Mouse (Mus musculus): ENCODE results near the gene Prr23a3. TPM values are rescaled to one million over a fixed set of nuclear protein-coding genes. Genes with fewer than 3 reads are reported as not detected.

Gene Prr23a3
- polyA plus RNA-seq, 1 experiment from 2014 or later, result not detected

GRCm38 (mm10) chr9:98863463-98863862 lies 1.1 kb upstream of the Prr23a3 start:
- peak; percentile 66 for TF ChIP-seq CTCF (IDR thresholded peaks at IDR 0.05)
- ChIA-PET CTCF (interaction anchor here (0.8 to 1.3 kb wide), 2 partner anchors 218 to 242 kb away, joined by 3 read pairs; no protein-coding TSS in a partner anchor), POLR2A (no interaction called here)
- DNase-seq (ENCODE audit: low read depth, low spot score), result no peak
- peaks cover 20% of the 10 kb centered on the region for H3K27me3 ChIP-seq
- no peak for ATAC-seq
- in situ Hi-C loops (cut with MboI; ENCODE audit: low pct_unique_long_range_greater_than_20kb), result no loop called here

GRCm38 (mm10) chr9:98901486-98901885 lies 36.9 kb downstream of the Prr23a3 start:
- no peak for ATAC-seq
- TF ChIP-seq CTCF (IDR thresholded peaks at IDR 0.05), result no peak

GRCm38 (mm10) chr9:98902819-98903218 lies 38.3 kb downstream of the Prr23a3 start, which contains the start of gene 7420426K07Rik:
Gene 7420426K07Rik, plus strand, starts transcription at chr9:98903119.
- ATAC-seq, result no peak
- H3K27me3 ChIP-seq, result peaks cover 17% of the 10 kb centered on the region
- CTCF ChIA-PET, result no interaction called here
- POLR2A ChIA-PET, result no interaction called here
- no peak for DNase-seq (ENCODE audit: low read depth, low spot score)
- no peak for TF ChIP-seq CTCF (IDR thresholded peaks at IDR 0.05)
- in situ Hi-C loops (cut with MboI; ENCODE audit: low pct_unique_long_range_greater_than_20kb), result no loop called here

More at GRCm38 (mm10) chr9:98901486-98901885, 36.9 kb downstream of the Prr23a3 start:
- DNase-seq (ENCODE audit: low read depth, low spot score), result no peak
- in situ Hi-C loops (cut with MboI; ENCODE audit: low pct_unique_long_range_greater_than_20kb), result no loop called here
- POLR2A ChIA-PET, result no interaction called here
- H3K27me3 ChIP-seq, result peaks cover 13% of the 10 kb centered on the region
- CTCF ChIA-PET, result no interaction called here

Other genes with a start within 250 kb of the Prr23a3 start
- not detected for gene Prr23a1, start 22.3 kb upstream of the Prr23a3 start, polyA plus RNA-seq (2021)
- gene Prr23a2, start 8.3 kb upstream of the Prr23a3 start, polyA plus RNA-seq (2021), result not detected
- gene 7420426K07Rik, start 38.4 kb downstream of the Prr23a3 start, polyA plus RNA-seq (2021), result not detected
- gene Foxl2, start 90.5 kb downstream of the Prr23a3 start, polyA plus RNA-seq (2021), result 2.2 TPM
- 39.9 TPM for gene Faim, start 121.6 kb downstream of the Prr23a3 start, polyA plus RNA-seq (2021)
- not detected for gene Gm1123, start 170.9 kb downstream of the Prr23a3 start, polyA plus RNA-seq (2021)